Comparison of ENCODE assay signal across 14 mouse cellular contexts in the genomic region with DNA sequence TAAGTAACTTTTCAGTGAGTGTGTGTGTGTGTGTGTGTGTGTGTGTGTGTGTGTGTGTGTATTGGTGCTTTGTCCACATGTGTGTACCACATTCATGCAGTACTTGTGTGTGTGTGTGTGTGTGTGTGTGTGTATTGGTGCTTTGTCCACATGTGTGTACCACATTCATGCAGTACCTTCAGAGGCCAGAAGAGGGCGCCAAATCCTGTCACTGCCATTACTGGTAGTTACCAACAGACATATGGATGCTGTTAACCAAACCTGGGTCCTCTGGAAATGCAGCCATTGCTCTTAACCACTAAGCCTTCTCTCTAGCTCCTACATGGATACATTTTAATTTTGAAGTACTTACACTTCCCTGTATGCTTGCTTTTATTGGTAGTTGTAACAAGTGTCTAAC. TPM values are rescaled to one million over a fixed set of nuclear protein-coding genes. Genes with fewer than 3 reads are reported as not detected.
DNase-seq lines count a peak whose midpoint lies in the region; ATAC-seq and TF ChIP-seq lines count a peak whose summit lies in the region.
"Not testable (repeated sequence)": the region's sequence is repeated elsewhere in the genome, so short reads cannot be mapped to it uniquely, and the experiment has no call there.
"Had no signal": no experiment of that assay in that cellular context is flagged by ENCODE, and none has a peak within 500 bp of the region (broad histone marks: within the 10 kb centered on the region; RNA-seq: fewer than 3 reads in every experiment).

No protein-coding gene starts in this region.

- not testable (repeated sequence) for H3K4me2 ChIP-seq in kidney, postnatal 0 days (ENCODE audit: low read length); liver, postnatal 0 days (ENCODE audit: low read depth, low read length)

- H3K27ac ChIP-seq in kidney, postnatal 0 days; liver, postnatal 0 days (ENCODE audit: low read depth): not testable (repeated sequence)

- ATAC-seq in granulocyte monocyte progenitor cell, adult 5-6 weeks (replicated peaks; ENCODE audit: poor library complexity, severe bottlenecking) = 0 out of 2 replicates have a peak, but pooled peaks have one; percentile 15
- not testable (repeated sequence) for ATAC-seq in kidney, postnatal 0 days (replicated peaks; ENCODE audit: low FRiP score, low read depth); liver, postnatal 0 days

- H3K36me3 ChIP-seq in kidney, postnatal 0 days (ENCODE audit: insufficient read depth, low read length) = peaks cover 55% of the 10 kb centered on the region
- H3K36me3 ChIP-seq in liver, postnatal 0 days (replicated peaks; ENCODE audit: insufficient read depth, low read length) = peaks cover 78% of the 10 kb centered on the region

- not testable (repeated sequence) for H3K9me3 ChIP-seq in kidney, postnatal 0 days (replicated peaks; ENCODE audit: low read length); liver, postnatal 0 days (ENCODE audit: low read length)

- not testable (repeated sequence) for H3K9ac ChIP-seq in kidney, postnatal 0 days (ENCODE audit: low read depth, low read length); liver, postnatal 0 days (replicated peaks)

- WGBS in kidney, postnatal 0 days = 35% methylated on average over 1 of the region's 1 CpGs
- WGBS in liver, postnatal 0 days (ENCODE audit: insufficient replicate concordance) = 50% methylated on average over 1 of the region's 1 CpGs

- H3K4me3 ChIP-seq in kidney, postnatal 0 days (replicated peaks; ENCODE audit: low read depth, low read length); liver, postnatal 0 days (ENCODE audit: low read depth, low read length): not testable (repeated sequence)

- not testable (repeated sequence) for H3K4me1 ChIP-seq in kidney, postnatal 0 days (replicated peaks; ENCODE audit: insufficient read depth, low read length)
- H3K4me1 ChIP-seq in liver, postnatal 0 days (ENCODE audit: insufficient read depth) = peaks cover 10% of the 10 kb centered on the region

- TF ChIP-seq CTCF in kidney, postnatal 0 days (IDR thresholded peaks at IDR 0.05; ENCODE audit: low read depth) = peak; percentile 62
- peak; percentile 82 for TF ChIP-seq CTCF in liver, postnatal 0 days (IDR thresholded peaks at IDR 0.05; ENCODE audit: low read depth)

- not testable (repeated sequence) for TF ChIP-seq EP300 in liver, postnatal 0 days (IDR thresholded peaks at IDR 0.05; ENCODE audit: low read depth)

- H3K27me3 ChIP-seq in kidney, postnatal 0 days (ENCODE audit: insufficient read depth, low read length); liver, postnatal 0 days (ENCODE audit: insufficient read depth, low read length): not testable (repeated sequence)

- peak; percentile 85 to 86 for DNase-seq in B cell, adult 2 months
- DNase-seq in T-cell, adult 2 months (ENCODE audit: low spot score) = peak; percentile 66
- peak; percentile 28 to 55 for DNase-seq in cerebellum, postnatal 14 days
- not testable (repeated sequence) for DNase-seq in kidney, postnatal 0 days (ENCODE audit: low spot score)
- peak; percentile 60 for DNase-seq in liver, postnatal 0 days
- DNase-seq in retina, adult 2 months (ENCODE audit: low read depth, low spot score) = peak; percentile 11
- DNase-seq in thymus, postnatal 14 days = peak; percentile 81

RNA-seq across cellular contexts. Expression of a gene that starts 9.8 kb away (rescaled TPM):
- 255 and 265 TPM in 2 replicates for total RNA-seq in granulocyte monocyte progenitor cell, adult 5-6 weeks (2014; fragmentation: Nextera tagmentation)
- total RNA-seq in granulocyte monocyte progenitor cell, adult 5-6 weeks (2017) = 355 and 356 TPM in 2 replicates
- polyA plus RNA-seq in kidney, postnatal 0 days (2015; fragmentation: Nextera tagmentation; extraction: Ambion mirVana) = 69.2 and 75.7 TPM in 2 replicates
- polyA plus RNA-seq in liver, postnatal 0 days (2015; fragmentation: Nextera tagmentation; extraction: Ambion mirVana) = 65.9 and 68.9 TPM in 2 replicates

RNA-seq across cellular contexts. Expression of a gene that starts 20.3 kb away (rescaled TPM):
- 4.4 and 4.6 TPM in 2 replicates for total RNA-seq in granulocyte monocyte progenitor cell, adult 5-6 weeks (2014; fragmentation: Nextera tagmentation)
- 3.2 and 6.5 TPM in 2 replicates for total RNA-seq in granulocyte monocyte progenitor cell, adult 5-6 weeks (2017)
- not detected in 2 replicates for polyA plus RNA-seq in kidney, postnatal 0 days (2015; fragmentation: Nextera tagmentation; extraction: Ambion mirVana)
- 0.06 TPM in 1 of 2 replicates, not detected in the other for polyA plus RNA-seq in liver, postnatal 0 days (2015; fragmentation: Nextera tagmentation; extraction: Ambion mirVana)
- polyA plus RNA-seq: embryonic facial prominence, embryonic 10.5 days; forebrain, embryonic 16.5 days; heart, embryonic 10.5 days; hindbrain, embryonic 16.5 days; limb, embryonic 13.5 days; neural tube, embryonic 13.5 days had no signal
